Mouse (Mus musculus) embryonic facial prominence, embryonic 11.5 days (tissue): Measurements from ENCODE around the gene Wdr59. TPM values are rescaled to one million over a fixed set of nuclear protein-coding genes. Genes with fewer than 3 reads are reported as not detected.

ENCODE experiments used
- ATAC-seq: fragments of 200-750 bp; cut with Nextera tagmentation; replicated peaks from 2 replicates; pipeline ENCODE4 v1.8.0; 2017; ENCODE audit warnings: low read depth; ENCODE audit not compliant: insufficient number of reproducible peaks, low FRiP score, low TSS enrichment
- DNase-seq: peaks from one replicate; pipeline ENCODE4 v3.0.0-alpha.2; 2015; ENCODE audit warnings: low spot score
- H3K27ac ChIP-seq: fragments of 300-500 bp; sonication (generic); replicated peaks from 2 replicates; pipeline ENCODE4 v1.5.1; 2014; ENCODE audit warnings: mild to moderate bottlenecking, low read depth, low read length, control low read depth
- H3K27me3 ChIP-seq: fragments of 300-500 bp; sonication (generic); 2 replicates; pipeline ENCODE4 v1.6.1; 2014; ENCODE audit warnings: mild to moderate bottlenecking, low read length, moderate library complexity, mixed read lengths; ENCODE audit not compliant: control insufficient read depth, insufficient read depth
- H3K36me3 ChIP-seq: fragments of 300-500 bp; sonication (generic); replicated peaks from 2 replicates; pipeline ENCODE4 v1.6.1; 2014; ENCODE audit warnings: low read depth, mild to moderate bottlenecking, low read length, moderate library complexity, mixed read lengths; ENCODE audit not compliant: control insufficient read depth, insufficient read depth
- H3K4me1 ChIP-seq: fragments of 300-500 bp; sonication (generic); 2 replicates; pipeline ENCODE4 v1.6.1; 2014; ENCODE audit warnings: low read length, mixed read lengths; ENCODE audit not compliant: control insufficient read depth, insufficient read depth
- H3K4me2 ChIP-seq: fragments of 300-500 bp; sonication (generic); 2 replicates; pipeline ENCODE4 v1.6.1; 2014; ENCODE audit warnings: low read depth, mild to moderate bottlenecking, control low read depth, low read length, moderate library complexity
- H3K4me3 ChIP-seq: fragments of 300-500 bp; sonication (generic); 2 replicates; pipeline ENCODE4 v1.5.1; 2014; ENCODE audit warnings: low read depth, low read length, control low read depth
- H3K9ac ChIP-seq: fragments of 300-500 bp; sonication (generic); replicated peaks from 2 replicates; pipeline ENCODE4 v1.6.1; 2014; ENCODE audit warnings: mild to moderate bottlenecking, control low read depth, low read length
- H3K9me3 ChIP-seq: fragments of 300-500 bp; sonication (generic); replicated peaks from 2 replicates; pipeline ENCODE4 v1.6.1; 2016; ENCODE audit warnings: mild to moderate bottlenecking, low read length, inconsistent platforms, mixed read lengths; ENCODE audit not compliant: control insufficient read depth
- WGBS: fragments of 180-500 bp; shearing (Covaris S2); extraction: QIAGEN DNeasy Blood & Tissue Kit; methylation state at CpG from one replicate; pipeline ENCODE4 v1.1.7; 2014; 5-methylcytosine and 5-hydroxymethylcytosine counted together
- polyA plus RNA-seq: library from polyadenylated mRNA; unstranded; fragments of >200 nt; fragmentation: Nextera tagmentation; extraction: Ambion mirVana; gene quantifications from 2 replicates; pipeline ENCODE4 v1.2.1, GENCODE M21; 2014

Wdr59 gene
- polyA plus RNA-seq, 1 experiment from 2014 or later = 3.8 TPM

DNA sequence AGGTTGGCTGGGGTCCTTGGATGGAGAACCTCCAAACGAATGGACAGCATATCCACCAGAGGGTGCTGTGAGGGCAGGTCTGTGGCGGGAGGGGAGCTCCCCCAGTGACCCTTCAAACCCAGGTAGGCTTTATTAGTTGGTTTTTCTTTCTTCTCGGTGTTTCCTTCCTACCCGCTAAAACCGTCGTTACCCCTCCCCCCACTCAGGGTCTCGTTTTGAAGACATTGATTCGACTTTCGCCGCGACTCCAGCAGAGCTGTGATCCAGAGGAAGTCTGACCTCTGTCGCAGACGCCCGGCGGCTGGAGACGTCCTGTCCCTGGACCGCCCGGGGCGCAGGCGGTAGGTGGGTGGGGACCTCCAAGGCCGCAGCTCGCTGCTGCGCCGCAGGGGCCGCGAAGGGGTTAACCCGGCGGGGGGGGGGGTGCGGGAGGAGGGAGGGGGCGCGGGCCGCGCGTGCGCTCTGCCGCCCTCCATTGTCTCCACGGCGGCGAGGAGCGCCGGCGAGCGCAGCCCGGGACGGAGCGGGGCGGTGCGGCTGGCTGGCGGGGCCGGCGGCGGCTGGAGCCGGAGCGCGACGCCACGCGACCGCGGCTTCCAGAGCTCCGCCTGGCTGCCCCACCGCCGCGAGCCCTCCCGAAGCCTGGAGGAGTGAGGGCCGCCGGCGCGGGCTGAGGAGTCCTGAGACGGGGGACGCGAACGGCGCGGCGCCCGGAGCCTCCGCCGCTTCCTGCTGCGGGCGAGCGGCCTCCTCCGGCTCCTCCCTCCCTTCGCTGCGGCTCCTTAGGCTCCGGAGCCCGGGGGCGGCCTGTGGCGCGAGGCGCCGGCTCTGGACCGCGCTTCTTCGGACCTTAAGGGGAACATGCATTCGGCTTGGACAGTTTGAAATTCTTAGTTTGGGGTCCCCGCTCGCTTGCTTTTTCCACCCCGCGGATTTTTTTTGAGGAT lies 14.4 kb upstream of the Wdr59 start, which contains the start of gene Znrf1:
Gene Znrf1 (plus strand): TSS at position 67 of the 947 bp plus-strand sequence.
- Histone ChIP-seq H3K27ac (peak within 1 kb of the TSS; percentile 94), H3K9me3 (no peaks in the 10 kb centered on the region), H3K4me3 (peak within 1 kb of the TSS; percentile 97), H3K9ac (peak within 1 kb of the TSS; percentile 98), H3K27me3 (no peaks in the 10 kb centered on the region), H3K4me1 (no peaks in the 10 kb centered on the region), H3K36me3 (peaks cover 2% of the 10 kb centered on the region; the same call in 1 of the 2 replicates), H3K4me2 (peak within 1 kb of the TSS; percentile 67)
- peak; percentile 89 for ATAC-seq
- WGBS = under 1% methylated on average over 65 of the region's 100 CpGs
- DNase-seq = peak; percentile 85

DNA sequence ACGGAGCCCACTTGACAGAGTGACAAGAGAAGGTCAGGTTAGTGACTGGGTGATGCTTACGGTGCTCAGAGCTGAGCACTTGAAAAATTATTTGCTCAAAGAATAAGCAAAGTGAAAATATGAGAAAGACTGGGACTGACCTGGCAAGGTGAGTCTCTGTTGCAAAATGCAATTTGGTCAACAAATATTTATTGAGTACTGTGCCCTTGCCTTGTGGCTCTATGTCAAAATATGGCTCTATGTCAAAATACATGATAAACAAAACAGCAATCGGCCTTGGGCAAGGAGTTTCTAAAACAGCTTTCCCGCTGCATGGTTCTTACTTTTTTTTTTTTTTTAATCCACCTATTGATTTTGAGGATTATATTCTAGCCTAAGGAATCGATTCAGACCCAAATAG lies 13.6 kb upstream of the Wdr59 start:
- Histone ChIP-seq H3K4me1 (no peaks in the 10 kb centered on the region), H3K27ac (no peak overlapping the region), H3K9me3 (no peaks in the 10 kb centered on the region), H3K4me3 (no peak overlapping the region), H3K9ac (no peak overlapping the region), H3K27me3 (no peaks in the 10 kb centered on the region), H3K36me3 (no peaks in the 10 kb centered on the region), H3K4me2 (no peak overlapping the region; the same call in 1 of the 2 replicates)
- WGBS = 45% methylated on average over 5 of the region's 5 CpGs
- DNase-seq (no peak), ATAC-seq (no peak)

DNA sequence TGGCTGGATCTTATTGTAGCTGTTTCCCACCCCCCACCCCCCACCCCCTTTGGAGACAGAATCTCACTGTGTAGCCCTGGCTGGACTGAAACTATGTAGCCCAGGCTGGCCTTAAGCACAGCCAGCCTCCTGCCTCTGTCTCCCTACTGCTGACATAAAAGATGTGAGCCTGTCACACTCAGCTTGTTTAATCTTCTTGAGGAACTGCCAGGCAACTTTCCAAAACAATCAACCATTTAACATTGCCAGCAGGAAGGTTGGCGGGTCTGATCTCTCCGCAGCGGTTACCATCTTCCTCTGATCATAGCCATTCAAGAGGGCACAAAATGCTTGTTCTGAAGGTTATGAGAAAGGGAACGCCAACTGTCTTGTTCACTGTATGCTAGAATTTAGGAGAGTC lies 11.6 kb upstream of the Wdr59 start:
- no peak for DNase-seq
- Histone ChIP-seq H3K27ac (no peak overlapping the region), H3K4me2 (no peak overlapping the region), H3K4me1 (no peaks in the 10 kb centered on the region), H3K36me3 (no peaks in the 10 kb centered on the region), H3K4me3 (no peak overlapping the region), H3K9ac (no peak overlapping the region), H3K27me3 (no peaks in the 10 kb centered on the region), H3K9me3 (no peaks in the 10 kb centered on the region)
- no peak for ATAC-seq
- WGBS = 73% methylated on average over 4 of the region's 4 CpGs

DNA sequence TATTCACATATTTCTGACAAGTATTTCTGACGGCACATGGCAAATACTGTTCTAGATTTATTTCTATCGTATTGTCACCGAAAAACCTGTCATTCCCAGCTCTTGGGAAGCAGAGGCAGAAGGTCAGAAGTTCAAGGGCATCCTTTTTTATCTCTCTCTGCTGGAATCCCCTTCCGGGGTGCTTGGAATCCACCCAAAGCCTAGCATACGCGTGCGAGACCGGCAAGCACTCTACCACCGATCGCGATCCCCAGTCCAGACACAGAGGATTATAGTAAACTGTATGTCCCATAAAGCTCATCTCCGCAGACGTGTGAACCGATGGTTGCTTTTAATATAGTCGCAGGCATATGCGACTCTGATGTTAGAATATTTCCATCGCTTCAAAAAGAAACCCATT lies 9.7 kb upstream of the Wdr59 start:
- Histone ChIP-seq H3K4me1 (no peaks in the 10 kb centered on the region), H3K9me3 (no peaks in the 10 kb centered on the region), H3K27ac (no peak overlapping the region), H3K27me3 (no peaks in the 10 kb centered on the region), H3K36me3 (no peaks in the 10 kb centered on the region), H3K9ac (no peak overlapping the region), H3K4me2 (no peak overlapping the region), H3K4me3 (no peak overlapping the region)
- ATAC-seq (no peak), DNase-seq (no peak)
- WGBS = 88% methylated on average over 17 of the region's 17 CpGs

DNA sequence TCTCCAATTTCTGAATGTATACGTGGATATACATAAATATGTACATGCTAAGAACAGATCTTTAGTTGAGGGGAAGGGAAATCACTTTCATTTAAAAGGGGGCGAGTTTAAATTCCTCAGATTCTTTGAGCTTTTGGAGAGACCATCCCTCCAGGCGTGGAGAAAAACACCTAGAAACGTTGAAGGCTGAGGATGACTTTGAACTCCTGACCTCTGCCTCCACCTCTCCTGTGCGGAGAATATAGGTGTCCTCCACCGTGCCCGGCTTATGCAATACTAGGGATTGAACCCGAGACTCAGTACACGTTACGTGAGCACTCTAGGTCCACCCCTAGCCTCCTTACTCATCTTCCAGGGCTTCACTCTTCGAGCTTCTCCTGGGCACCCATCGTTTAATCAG lies 9.3 kb upstream of the Wdr59 start:
- Histone ChIP-seq H3K27me3 (no peaks in the 10 kb centered on the region), H3K4me2 (no peak overlapping the region), H3K36me3 (no peaks in the 10 kb centered on the region), H3K9ac (no peak overlapping the region), H3K9me3 (no peaks in the 10 kb centered on the region), H3K4me1 (no peaks in the 10 kb centered on the region), H3K4me3 (no peak overlapping the region), H3K27ac (no peak overlapping the region)
- WGBS = 73% methylated on average over 12 of the region's 12 CpGs
- DNase-seq = no peak
- no peak for ATAC-seq

DNA sequence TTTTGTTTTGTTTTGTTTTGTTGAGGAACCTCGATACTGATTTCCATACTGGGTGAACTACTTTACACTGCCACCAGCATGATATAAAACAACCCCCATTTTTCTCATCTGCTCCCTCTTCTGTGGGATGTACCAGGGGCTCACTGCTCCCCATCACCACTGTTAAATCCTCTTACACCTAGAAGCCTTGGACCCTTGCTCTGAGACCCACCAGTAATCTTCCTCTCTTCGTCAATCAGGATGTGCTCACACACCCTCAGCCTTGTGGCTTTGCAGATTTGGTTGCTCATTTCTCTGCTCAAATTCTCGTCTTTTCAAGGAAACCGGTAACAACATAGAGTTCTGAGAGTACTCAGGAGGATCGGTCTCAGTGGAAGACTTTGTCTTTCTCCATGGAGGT lies 6.2 kb upstream of the Wdr59 start:
- Histone ChIP-seq H3K36me3 (no peaks in the 10 kb centered on the region), H3K4me1 (no peaks in the 10 kb centered on the region), H3K4me2 (no peak overlapping the region), H3K9me3 (no peaks in the 10 kb centered on the region), H3K27ac (no peak overlapping the region), H3K4me3 (no peak overlapping the region), H3K27me3 (no peaks in the 10 kb centered on the region), H3K9ac (no peak overlapping the region)
- no peak for ATAC-seq
- 75% methylated on average over 5 of the region's 5 CpGs for WGBS
- DNase-seq = no peak

DNA sequence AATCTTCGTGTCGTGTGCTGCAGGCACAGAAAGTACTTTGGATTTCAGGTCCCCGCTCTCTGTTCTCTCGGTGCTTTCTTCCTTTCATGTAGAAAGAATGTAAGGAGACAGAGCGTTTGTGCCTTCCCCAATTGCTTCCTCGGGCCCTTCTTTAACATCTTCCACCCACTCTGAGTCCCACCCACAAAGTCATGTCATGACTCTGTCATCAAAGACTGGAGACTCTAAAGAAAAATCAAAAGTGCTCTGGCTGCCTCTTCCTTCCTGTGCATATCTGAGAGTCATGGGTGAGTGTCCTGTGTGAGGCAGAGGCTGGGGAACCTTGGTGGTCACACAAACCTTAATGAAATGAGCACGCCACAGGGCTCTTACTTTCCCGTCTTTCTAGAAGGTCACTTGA lies 5.3 kb upstream of the Wdr59 start:
- Histone ChIP-seq H3K27me3 (no peaks in the 10 kb centered on the region), H3K4me1 (no peaks in the 10 kb centered on the region), H3K36me3 (no peaks in the 10 kb centered on the region), H3K9me3 (no peaks in the 10 kb centered on the region), H3K4me2 (no peak overlapping the region), H3K27ac (no peak overlapping the region), H3K9ac (no peak overlapping the region), H3K4me3 (no peak overlapping the region)
- ATAC-seq (no peak), DNase-seq (no peak)
- 75% methylated on average over 8 of the region's 8 CpGs for WGBS

DNA sequence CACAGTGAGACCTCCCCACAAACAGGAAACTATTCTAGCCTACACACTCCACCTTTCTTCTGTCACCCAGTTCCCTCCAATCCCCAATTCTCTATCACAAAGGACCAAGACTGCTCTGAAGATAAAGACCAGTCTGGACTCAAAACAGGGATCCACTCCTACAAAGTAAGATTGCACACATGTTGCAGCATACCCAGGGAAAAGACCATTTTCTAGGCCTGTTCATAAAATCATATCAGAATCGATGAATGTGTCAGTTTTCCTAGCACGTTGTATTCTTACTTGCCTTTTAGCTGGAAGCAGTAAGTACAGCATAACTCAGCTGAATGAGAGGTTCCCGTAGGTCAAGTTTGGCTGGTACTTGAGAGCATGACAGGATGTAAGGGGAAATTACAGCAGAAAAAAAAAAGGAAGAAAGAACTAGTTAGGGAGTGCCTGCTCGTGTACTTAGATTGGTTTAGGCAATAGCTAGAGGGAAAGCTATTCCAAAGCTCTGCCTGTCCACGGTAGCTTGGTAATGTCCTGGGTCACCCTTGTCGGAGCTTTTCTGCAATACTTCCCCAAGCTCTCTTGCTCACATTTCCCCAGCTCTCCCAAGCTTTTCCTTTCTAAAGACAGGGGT lies 4.6 kb upstream of the Wdr59 start:
- no peak overlapping the region for H3K27ac ChIP-seq
- H3K9me3 ChIP-seq = no peaks in the 10 kb centered on the region
- H3K9ac ChIP-seq = no peak overlapping the region
- no peaks in the 10 kb centered on the region for H3K27me3 ChIP-seq
- no peaks in the 10 kb centered on the region for H3K36me3 ChIP-seq
- DNase-seq = no peak
- H3K4me2 ChIP-seq = no peak overlapping the region
- ATAC-seq = no peak
- H3K4me1 ChIP-seq = no peaks in the 10 kb centered on the region
- WGBS = 71% methylated on average over 6 of the region's 6 CpGs
- no peak overlapping the region for H3K4me3 ChIP-seq
